Mouse (Mus musculus) E14TG2a.4 (cell line): ENCODE results near the gene Eif3l.

Experiments used
- H3K27me3 ChIP-seq: 2 replicates; pipeline ENCODE4 v1.6.1; 2014; ENCODE audit warnings: low read length, control low read depth; ENCODE audit not compliant: insufficient read depth
- H3K36me3 ChIP-seq: 2 replicates; pipeline ENCODE4 v1.6.1; 2014; ENCODE audit warnings: low read length, control low read depth; ENCODE audit not compliant: insufficient read depth
- H3K4me1 ChIP-seq: replicated peaks from 2 replicates; pipeline ENCODE4 v1.6.1; 2014; ENCODE audit warnings: low read depth, low read length, control low read depth
- H3K4me3 ChIP-seq: replicated peaks from 2 replicates; pipeline ENCODE4 v1.5.1; 2014; ENCODE audit warnings: mild to moderate bottlenecking, low read length
- H3K9me3 ChIP-seq: 2 replicates; pipeline ENCODE4 v1.6.1; 2014; ENCODE audit warnings: low read length, control low read depth
- CTCF ChIP-seq: conservative IDR thresholded peaks from 2 replicates; pipeline ENCODE4 v1.5.1; 2014; ENCODE audit warnings: low read length
- NANOG ChIP-seq: IDR thresholded peaks from 2 replicates; pipeline ENCODE4 v1.6.1; 2014; ENCODE audit warnings: borderline replicate concordance, low read length, mixed read lengths
- POU5F1 ChIP-seq: IDR thresholded peaks from 2 replicates; pipeline ENCODE4 v1.6.1; 2014; ENCODE audit warnings: low read length, borderline replicate concordance

Gene Eif3l

GRCm38 (mm10) chr15:79133191-79133661 lies 58.2 kb downstream of the Eif3l start:
- H3K9me3 ChIP-seq = no peaks in the 10 kb centered on the region
- H3K36me3 ChIP-seq = peaks cover 34% of the 10 kb centered on the region
- TF ChIP-seq POU5F1 (no peak), NANOG (no peak)
- no peak overlapping the region for H3K4me3 ChIP-seq
- peaks cover 43% of the 10 kb centered on the region for H3K4me1 ChIP-seq
- 0 out of 2 replicates have a peak, but pooled peaks cover 13% of the 10 kb centered on the region for H3K27me3 ChIP-seq

DNA sequence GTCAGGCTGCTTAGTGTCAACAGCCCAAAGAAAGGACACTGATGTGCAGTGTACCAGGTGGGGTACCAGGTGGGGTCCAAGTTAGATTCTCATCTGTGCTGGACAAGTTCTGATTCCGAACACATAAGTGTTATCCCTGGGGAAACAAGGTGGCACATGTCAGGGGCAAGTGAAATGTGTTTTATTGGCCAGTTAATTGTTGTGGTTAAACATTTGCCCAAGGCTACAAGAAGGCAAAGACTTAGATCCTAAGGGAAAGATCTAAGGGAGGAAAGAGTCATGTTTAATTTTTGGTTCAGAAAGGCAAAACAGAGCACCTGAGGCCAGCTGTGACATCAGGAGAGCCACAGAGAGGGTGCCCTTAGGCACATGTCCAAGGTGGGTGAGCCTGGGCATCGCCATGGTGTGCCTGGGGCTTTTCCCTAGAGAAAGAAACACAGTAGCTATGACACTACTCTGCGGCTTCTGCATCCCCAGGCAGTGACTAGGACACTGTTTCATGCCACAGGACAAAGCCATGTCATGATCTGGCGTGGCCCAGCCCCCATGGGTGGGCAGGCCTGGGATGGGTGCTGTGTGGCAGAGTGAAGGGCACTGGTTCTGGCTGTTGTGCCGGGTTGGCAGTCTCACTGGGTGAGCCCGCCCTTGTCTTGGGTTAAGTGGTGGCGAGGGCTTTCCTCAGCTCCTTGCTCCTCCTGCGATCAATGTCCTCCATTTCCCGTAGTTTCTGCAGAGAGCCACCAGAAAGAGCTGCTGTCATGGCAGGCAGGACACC lies 59.7 kb downstream of the Eif3l start:
- Histone ChIP-seq H3K27me3 (0 out of 2 replicates have a peak, but pooled peaks cover 13% of the 10 kb centered on the region), H3K4me3 (no peak overlapping the region), H3K4me1 (peaks cover 32% of the 10 kb centered on the region), H3K9me3 (no peaks in the 10 kb centered on the region), H3K36me3 (peaks cover 29% of the 10 kb centered on the region)
- no peak for TF ChIP-seq CTCF
- TF ChIP-seq NANOG = no peak
- TF ChIP-seq POU5F1 = no peak

GRCm38 (mm10) chr15:79135332-79135731 lies 60.4 kb downstream of the Eif3l start:
- no peaks in the 10 kb centered on the region for H3K9me3 ChIP-seq
- peaks cover 26% of the 10 kb centered on the region for H3K4me1 ChIP-seq
- no peak overlapping the region for H3K4me3 ChIP-seq
- H3K27me3 ChIP-seq = peaks cover 12% of the 10 kb centered on the region
- TF ChIP-seq NANOG (no peak), POU5F1 (no peak)
- H3K36me3 ChIP-seq = peaks cover 23% of the 10 kb centered on the region

GRCm38 (mm10) chr15:79135783-79136575 lies 61.0 kb downstream of the Eif3l start:
- TF ChIP-seq POU5F1 (no peak), CTCF (no peak), NANOG (no peak)

DNA sequence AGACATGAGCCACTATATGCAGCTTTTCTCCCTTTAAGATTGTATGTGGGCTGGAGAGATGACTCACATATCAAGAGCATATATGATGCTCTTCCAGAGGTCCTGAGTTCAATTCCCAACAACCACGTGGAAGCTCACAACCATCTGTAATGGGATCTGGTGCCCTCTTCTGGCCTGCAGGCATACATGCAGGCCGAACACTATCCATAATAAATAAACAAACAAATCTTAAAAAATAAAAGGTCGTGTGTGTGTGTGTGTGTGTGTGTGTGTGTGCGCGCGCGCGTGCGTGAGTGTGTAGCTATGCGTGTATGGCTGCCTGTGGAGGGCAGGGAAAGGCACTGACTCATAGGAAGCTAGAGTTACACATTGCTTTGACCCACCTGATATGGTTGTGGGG lies 64.7 kb downstream of the Eif3l start:
- Histone ChIP-seq H3K36me3 (peaks cover 12% of the 10 kb centered on the region), H3K4me3 (no peak overlapping the region), H3K27me3 (peaks cover 11% of the 10 kb centered on the region), H3K9me3 (no peaks in the 10 kb centered on the region), H3K4me1 (peaks cover 39% of the 10 kb centered on the region)
- TF ChIP-seq CTCF (peak; percentile 47), NANOG (no peak), POU5F1 (no peak)

More at GRCm38 (mm10) chr15:79135783-79136575, 61.0 kb downstream of the Eif3l start:
- Histone ChIP-seq H3K4me3 (no peak overlapping the region), H3K4me1 (peaks cover 26% of the 10 kb centered on the region), H3K9me3 (no peaks in the 10 kb centered on the region), H3K36me3 (peaks cover 21% of the 10 kb centered on the region), H3K27me3 (peaks cover 11% of the 10 kb centered on the region)

- Histone ChIP-seq H3K9me3 (no peaks in the 10 kb centered on the region), H3K4me1 (peaks cover 47% of the 10 kb centered on the region), H3K4me3 (peak within 1 kb of the TSS; percentile 99), H3K36me3 (peaks cover 26% of the 10 kb centered on the region), H3K27me3 (peaks cover 11% of the 10 kb centered on the region)
- no peak for TF ChIP-seq NANOG
- no peak for TF ChIP-seq POU5F1
- TF ChIP-seq CTCF = no peak
These were observed 66.0 kb downstream of the Eif3l start, which contains the start of the genes Polr2f and 1700088E04Rik for GRCm38 (mm10) chr15:79140866-79141565. Gene Polr2f, plus strand, starts transcription at chr15:79141009. Gene 1700088E04Rik, minus strand, starts transcription at chr15:79141253.

GRCm38 (mm10) chr15:79141566-79141917 lies 66.6 kb downstream of the Eif3l start:
- Histone ChIP-seq H3K36me3 (peaks cover 31% of the 10 kb centered on the region), H3K9me3 (no peaks in the 10 kb centered on the region), H3K4me1 (peaks cover 51% of the 10 kb centered on the region), H3K4me3 (peak overlapping the region; percentile 99), H3K27me3 (peaks cover 11% of the 10 kb centered on the region)
- TF ChIP-seq POU5F1 (no peak), CTCF (no peak), NANOG (no peak)

DNA sequence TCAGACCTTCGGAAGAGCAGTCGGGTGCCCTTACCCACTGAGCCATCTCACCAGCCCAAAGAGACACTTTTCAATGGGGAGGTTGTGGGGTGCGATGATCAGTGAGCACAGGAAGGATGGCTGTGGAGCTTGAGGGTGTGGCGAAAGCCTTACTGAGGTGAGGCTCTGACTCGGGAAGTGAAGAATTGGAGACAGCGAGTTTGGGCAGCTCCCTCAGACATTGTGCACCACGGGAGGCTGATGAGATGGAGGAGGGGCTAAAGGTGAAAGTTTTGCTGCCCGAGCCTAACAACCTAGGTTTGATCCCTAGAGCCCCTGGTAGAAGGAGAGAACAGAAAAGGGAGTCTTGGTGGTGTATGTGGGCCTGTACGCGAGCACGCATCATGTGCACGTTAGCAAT lies 68.3 kb downstream of the Eif3l start:
- TF ChIP-seq NANOG (no peak), POU5F1 (no peak), CTCF (no peak)
- peaks cover 9% of the 10 kb centered on the region for H3K27me3 ChIP-seq
- H3K4me3 ChIP-seq = peak overlapping the region; percentile 35; the same call in 1 of the 2 replicates
- H3K9me3 ChIP-seq = no peaks in the 10 kb centered on the region
- H3K36me3 ChIP-seq = peaks cover 49% of the 10 kb centered on the region
- H3K4me1 ChIP-seq = peaks cover 65% of the 10 kb centered on the region
